Mouse (Mus musculus) lung, adult 2 months (tissue): Measurements from ENCODE around the gene Ms4a4b.
"Not testable (repeated sequence)": the region's sequence is repeated elsewhere in the genome, so short reads cannot be mapped to it uniquely, and the experiment has no call there.

Source experiments
- CTCF ChIP-seq: fragments of 200-500 bp; IDR thresholded peaks from 2 replicates; pipeline ENCODE4 v1.5.1; 2011; ENCODE audit warnings: mild to moderate bottlenecking, low read length, control low read depth; ENCODE audit not compliant: insufficient read depth
- POLR2A ChIP-seq: fragments of 200-500 bp; IDR thresholded peaks from 2 replicates; pipeline ENCODE4 v1.6.1; 2011; ENCODE audit warnings: low read depth, mild to moderate bottlenecking, control low read depth, low read length, borderline replicate concordance; ENCODE audit errors: extremely low read depth

DNA sequence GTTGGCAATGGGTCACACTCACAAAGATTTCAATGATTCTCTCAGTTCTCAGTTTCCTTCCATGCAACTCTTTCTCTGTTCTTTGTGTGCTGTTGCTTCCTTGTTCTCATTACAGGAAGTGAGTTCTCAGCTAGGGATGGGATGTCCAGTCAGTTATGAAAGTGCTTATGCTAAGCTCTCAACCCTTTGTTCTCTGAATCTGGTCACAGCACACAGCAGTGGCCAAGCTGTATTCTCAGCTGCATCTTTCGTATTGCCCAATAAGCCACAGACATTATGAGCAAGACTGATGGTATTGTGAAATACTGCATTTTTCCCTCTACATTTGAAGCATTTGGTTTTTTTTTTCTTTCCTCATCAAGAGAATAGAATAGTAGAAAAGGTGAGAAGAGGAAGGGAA lies 12.1 kb upstream of the Ms4a4b start:
- not testable (repeated sequence) for TF ChIP-seq CTCF, POLR2A
